In genomic region chrX:166338784-166339520, GRCm38 (mm10) we compare ENCODE assay signal across 18 mouse cellular contexts.
DNase-seq lines count a peak whose midpoint lies in the region; ATAC-seq lines count a peak whose summit lies in the region.
"Had no signal": no experiment of that assay in that cellular context is flagged by ENCODE, and none has a peak within 500 bp of the region (broad histone marks: within the 10 kb centered on the region; RNA-seq: fewer than 3 reads in every experiment).

No protein-coding gene starts in this region.

- peak; percentile 65 for ATAC-seq in cerebellum, adult (ENCODE audit: insufficient number of reproducible peaks, low FRiP score, low TSS enrichment)
- ATAC-seq: activated CD4-positive, CD25-positive, alpha-beta regulatory T cell, adult 4 months; CD4-positive, CD25-positive, alpha-beta regulatory T cell, adult 4 months; hindbrain, postnatal 0 days; liver, postnatal 0 days; midbrain, embryonic 13.5 days had no signal

- DNase-seq in cerebellum, postnatal 4 days (ENCODE audit: low spot score in 2 of 2) = no peak
- DNase-seq in right cerebral cortex, adult 2 months (ENCODE audit: low spot score in 2 of 2) = peak; percentile 57 to 60
- no peak for DNase-seq in right cerebral cortex, postnatal 14 days
- peak; percentile 20 to 44 for DNase-seq in layer of hippocampus, postnatal 36 days
- DNase-seq in telencephalon, adult 2 months (ENCODE audit: low read depth, low spot score) = peak; percentile 80
- DNase-seq in kidney, postnatal 10 days = no peak
- DNase-seq in gastrocnemius, adult 18-20 months (ENCODE audit: low spot score) = no peak
- DNase-seq: adrenal gland, postnatal 14 days; gastrocnemius, postnatal 25 days; kidney, adult 11 months; liver, postnatal 0 days; lung, postnatal 10 days; thymus, postnatal 4 days had no signal

Comparison
In these comparisons a context has a peak if more than half of its experiments do, and no peak if none do; other contexts are left out.
1. DNase-seq: peak in right cerebral cortex, adult 2 months (2 of 2), layer of hippocampus, postnatal 36 days (2 of 2) and telencephalon, adult 2 months (single experiment); none in cerebellum, postnatal 4 days (0 of 2), right cerebral cortex, postnatal 14 days (single experiment), kidney, postnatal 10 days (single experiment) and gastrocnemius, adult 18-20 months (single experiment).